Mouse (Mus musculus) intestine, postnatal 0 days (tissue): ENCODE measurements at regions not wholly inside any gene's neighbourhood (a gene's known extent, or its start where the extent isn't known, plus 50 kb on each side); places are given as distances from the start of the nearest gene placed in this dataset.
A peak's percentile ranks its signal among the peaks of the same experiment; 100 is the strongest.

Experiments used
- ATAC-seq: fragments of 200-750 bp; cut with Nextera tagmentation; 2 replicates; pipeline ENCODE4 v1.8.0; 2017; ENCODE audit warnings: mild to moderate bottlenecking, moderate TSS enrichment, moderate library complexity
- H3K27ac ChIP-seq: fragments of 300-500 bp; sonication (generic); 2 replicates; pipeline ENCODE4 v1.5.1; 2014; ENCODE audit warnings: mild to moderate bottlenecking, low read depth, low read length, moderate library complexity
- H3K27me3 ChIP-seq: fragments of 300-500 bp; sonication (generic); replicated peaks from 2 replicates; pipeline ENCODE4 v1.6.1; 2014; ENCODE audit warnings: low read length, mixed read lengths; ENCODE audit not compliant: control insufficient read depth, insufficient read depth
- H3K36me3 ChIP-seq: fragments of 300-500 bp; sonication (generic); 2 replicates; pipeline ENCODE4 v1.6.1; 2014; ENCODE audit warnings: mild to moderate bottlenecking, moderate library complexity; ENCODE audit not compliant: control insufficient read depth, insufficient read depth
- H3K4me1 ChIP-seq: fragments of 300-500 bp; sonication (generic); replicated peaks from 2 replicates; pipeline ENCODE4 v1.6.1; 2014; ENCODE audit warnings: antibody characterized with exemption, low read length, mixed read lengths; ENCODE audit not compliant: control insufficient read depth, insufficient read depth
- H3K4me2 ChIP-seq: fragments of 300-500 bp; sonication (generic); replicated peaks from 2 replicates; pipeline ENCODE4 v1.6.1; 2014; ENCODE audit warnings: low read depth, mild to moderate bottlenecking, moderate library complexity
- H3K4me3 ChIP-seq: fragments of 300-500 bp; sonication (generic); 2 replicates; pipeline ENCODE4 v1.5.1; 2014; ENCODE audit warnings: low read depth, low read length
- H3K9ac ChIP-seq: fragments of 300-500 bp; sonication (generic); 2 replicates; pipeline ENCODE4 v1.6.1; 2014; ENCODE audit warnings: mild to moderate bottlenecking, low read depth, low read length
- H3K9me3 ChIP-seq: fragments of 300-500 bp; sonication (generic); 2 replicates; pipeline ENCODE4 v1.6.1; 2016; ENCODE audit warnings: mixed run types; ENCODE audit not compliant: control insufficient read depth
- CTCF ChIP-seq: sonication (generic); IDR thresholded peaks from 2 replicates; pipeline ENCODE4 v1.5.1; 2016; ENCODE audit warnings: low read depth, mild to moderate bottlenecking, control low read depth, antibody characterized with exemption, moderate library complexity
- WGBS: fragments of 180-500 bp; shearing (Covaris S2); extraction: QIAGEN DNeasy Blood & Tissue Kit; methylation state at CpG from one replicate; pipeline ENCODE4 v1.1.7; 2014; 5-methylcytosine and 5-hydroxymethylcytosine counted together

GRCm38 (mm10) chrX:158920217-158920616 is 289.9 kb upstream of the Rps6ka3 start:
- H3K4me2 ChIP-seq: no peak overlapping the region
- 58% methylated on average over 3 of the region's 3 CpGs for WGBS
- no peak overlapping the region for H3K9ac ChIP-seq
- no peaks in the 10 kb centered on the region for H3K4me1 ChIP-seq
- 0 out of 2 replicates have a peak, but pooled peaks cover 13% of the 10 kb centered on the region for H3K27me3 ChIP-seq
- H3K27ac ChIP-seq: no peak overlapping the region
- no peak overlapping the region for H3K4me3 ChIP-seq
- ATAC-seq: no peak
- H3K9me3 ChIP-seq: no peaks in the 10 kb centered on the region
- H3K36me3 ChIP-seq: no peaks in the 10 kb centered on the region
- TF ChIP-seq CTCF: no peak

DNA sequence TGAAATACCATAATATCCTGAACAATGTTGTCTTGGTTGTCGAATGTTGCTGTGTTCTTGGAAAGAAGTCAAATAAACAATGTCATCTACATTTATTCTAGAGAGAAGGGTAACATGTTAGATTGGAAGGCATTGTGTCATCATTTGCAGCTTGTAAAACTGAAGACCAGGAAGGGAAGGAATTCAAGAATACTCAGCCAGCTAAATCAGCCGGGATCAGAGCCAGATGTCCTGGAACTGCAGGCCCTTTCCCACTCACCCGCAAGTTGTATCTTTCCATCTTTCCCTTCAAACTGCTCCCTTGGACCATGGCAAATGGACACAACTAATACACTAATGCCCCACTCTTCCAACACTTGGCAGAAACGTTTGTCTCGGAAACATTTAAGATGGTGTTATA is 288.7 kb upstream of the Rps6ka3 start:
- Histone ChIP-seq H3K4me3 (no peak overlapping the region), H3K4me2 (no peak overlapping the region), H3K27ac (no peak overlapping the region), H3K4me1 (no peaks in the 10 kb centered on the region), H3K27me3 (0 out of 2 replicates have a peak, but pooled peaks cover 13% of the 10 kb centered on the region), H3K9me3 (no peaks in the 10 kb centered on the region), H3K9ac (no peak overlapping the region), H3K36me3 (no peaks in the 10 kb centered on the region)
- no peak for ATAC-seq
- TF ChIP-seq CTCF: no peak
- WGBS: 66% methylated on average over 5 of the region's 5 CpGs

DNA sequence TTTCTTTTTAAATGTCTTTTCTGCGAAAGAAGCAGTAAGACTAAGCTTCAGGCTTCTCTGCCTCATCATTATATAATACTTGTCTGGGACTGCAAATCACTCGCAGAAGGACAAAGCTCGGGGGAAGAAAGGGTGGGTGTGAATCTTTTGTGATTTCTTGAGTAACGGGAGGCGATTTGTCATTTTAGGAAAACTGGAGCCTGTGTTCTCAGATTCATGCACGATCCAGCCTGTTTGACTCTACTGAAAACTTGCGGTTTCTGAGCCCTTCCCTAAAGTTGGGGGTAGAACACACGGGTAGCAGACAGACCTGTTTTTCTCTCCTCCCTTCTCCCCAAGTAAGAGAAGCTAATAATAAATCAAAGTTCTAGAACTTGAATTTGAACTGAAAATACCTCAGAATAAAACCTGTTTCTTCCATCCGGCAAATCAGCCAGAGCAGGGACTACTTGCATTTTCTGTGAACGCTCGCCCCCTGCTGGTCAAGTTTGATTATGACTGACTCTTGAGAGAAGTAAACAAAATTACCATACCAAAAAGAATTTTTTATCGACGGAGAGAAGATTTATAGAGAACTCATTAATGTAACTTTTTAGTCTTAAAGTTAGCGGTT is 288.2 kb upstream of the Rps6ka3 start:
- 34% methylated on average over 14 of the region's 14 CpGs for WGBS
- 0 out of 2 replicates have a peak, but pooled peaks cover 13% of the 10 kb centered on the region for H3K27me3 ChIP-seq

DNA sequence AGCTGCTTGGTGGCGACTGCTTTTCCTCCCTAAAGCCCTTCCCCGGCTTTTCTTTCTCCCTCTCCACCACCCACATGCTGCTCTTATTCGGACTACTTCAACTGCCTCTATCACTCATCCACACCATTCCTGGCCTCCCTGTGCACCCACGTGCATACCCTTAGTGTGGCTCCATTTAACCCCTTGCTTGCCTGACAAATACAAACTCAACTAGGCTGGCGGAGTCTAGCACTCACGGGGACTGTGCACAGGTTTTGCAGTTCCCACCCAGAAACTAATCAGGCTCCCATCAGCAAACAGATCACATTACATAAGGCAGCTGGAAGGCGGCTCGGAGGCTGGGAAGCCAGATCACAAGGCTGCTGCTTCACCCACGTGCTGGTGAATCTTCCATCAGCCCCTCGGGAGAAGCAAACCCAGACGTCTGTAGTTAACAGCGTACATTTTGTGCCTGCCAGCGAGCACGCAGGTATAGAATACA is 287.0 kb upstream of the Rps6ka3 start:
- H3K4me3 ChIP-seq: no peak overlapping the region
- H3K4me2 ChIP-seq: no peak overlapping the region
- no peaks in the 10 kb centered on the region for H3K36me3 ChIP-seq
- no peaks in the 10 kb centered on the region for H3K4me1 ChIP-seq
- 0 out of 2 replicates have a peak, but pooled peaks cover 13% of the 10 kb centered on the region for H3K27me3 ChIP-seq
- H3K9ac ChIP-seq: no peak overlapping the region
- no peak for ATAC-seq
- WGBS: 29% methylated on average over 14 of the region's 14 CpGs
- TF ChIP-seq CTCF: no peak
- H3K27ac ChIP-seq: no peak overlapping the region
- H3K9me3 ChIP-seq: no peaks in the 10 kb centered on the region

More for the DNA sequence above, 288.2 kb upstream of the Rps6ka3 start:
- no peaks in the 10 kb centered on the region for H3K36me3 ChIP-seq
- H3K27ac ChIP-seq: no peak overlapping the region
- peak; percentile 69 for TF ChIP-seq CTCF
- no peaks in the 10 kb centered on the region for H3K4me1 ChIP-seq
- no peak overlapping the region for H3K9ac ChIP-seq
- H3K4me2 ChIP-seq: peak overlapping the region; percentile 3; the same call in 1 of the 2 replicates
- ATAC-seq: no peak
- no peaks in the 10 kb centered on the region for H3K9me3 ChIP-seq
- no peak overlapping the region for H3K4me3 ChIP-seq

DNA sequence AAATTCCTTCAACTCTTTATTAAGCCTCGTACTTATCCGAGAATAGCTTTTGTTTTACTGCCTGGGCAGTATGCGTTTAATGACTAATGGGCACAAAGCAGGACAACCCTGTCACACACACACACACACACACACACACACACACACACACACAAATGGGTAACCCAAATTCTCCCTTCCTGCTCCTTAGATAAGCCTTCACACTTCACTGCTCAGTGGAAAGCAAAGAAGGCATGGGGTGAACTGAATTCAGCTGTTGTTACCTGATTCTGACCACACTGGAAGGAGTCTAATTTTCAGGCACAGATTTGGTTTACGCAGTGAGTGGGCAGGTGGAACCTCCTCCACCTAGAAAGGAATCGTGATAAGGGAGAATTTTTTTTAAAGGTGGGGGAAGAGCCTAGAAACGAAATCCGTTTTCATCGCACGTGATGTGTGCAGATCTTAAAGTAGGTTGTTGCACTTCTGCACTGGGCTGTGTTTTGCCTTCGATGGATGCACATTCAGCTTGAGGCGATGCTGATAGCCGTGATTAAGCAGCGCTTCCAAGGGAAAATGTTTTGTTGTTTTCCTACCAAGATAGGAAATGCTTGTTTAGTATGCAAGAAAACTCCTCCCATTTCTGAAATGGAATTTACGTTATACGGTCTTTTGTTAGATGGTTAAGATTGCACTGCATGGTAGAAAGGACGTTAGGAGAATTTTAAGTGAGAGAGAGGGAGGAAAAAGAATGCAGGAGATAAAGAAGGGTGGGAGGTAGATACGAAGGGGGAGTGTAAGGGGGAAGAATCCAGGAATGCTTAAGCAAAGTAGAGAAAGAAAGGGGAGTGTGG is 286.2 kb upstream of the Rps6ka3 start:
- Histone ChIP-seq H3K27me3 (0 out of 2 replicates have a peak, but pooled peaks cover 13% of the 10 kb centered on the region), H3K36me3 (no peaks in the 10 kb centered on the region), H3K4me2 (no peak overlapping the region), H3K27ac (no peak overlapping the region), H3K9me3 (no peaks in the 10 kb centered on the region), H3K4me1 (no peaks in the 10 kb centered on the region), H3K4me3 (no peak overlapping the region), H3K9ac (no peak overlapping the region)
- 33% methylated on average over 17 of the region's 17 CpGs for WGBS
- TF ChIP-seq CTCF: no peak
- no peak for ATAC-seq

DNA sequence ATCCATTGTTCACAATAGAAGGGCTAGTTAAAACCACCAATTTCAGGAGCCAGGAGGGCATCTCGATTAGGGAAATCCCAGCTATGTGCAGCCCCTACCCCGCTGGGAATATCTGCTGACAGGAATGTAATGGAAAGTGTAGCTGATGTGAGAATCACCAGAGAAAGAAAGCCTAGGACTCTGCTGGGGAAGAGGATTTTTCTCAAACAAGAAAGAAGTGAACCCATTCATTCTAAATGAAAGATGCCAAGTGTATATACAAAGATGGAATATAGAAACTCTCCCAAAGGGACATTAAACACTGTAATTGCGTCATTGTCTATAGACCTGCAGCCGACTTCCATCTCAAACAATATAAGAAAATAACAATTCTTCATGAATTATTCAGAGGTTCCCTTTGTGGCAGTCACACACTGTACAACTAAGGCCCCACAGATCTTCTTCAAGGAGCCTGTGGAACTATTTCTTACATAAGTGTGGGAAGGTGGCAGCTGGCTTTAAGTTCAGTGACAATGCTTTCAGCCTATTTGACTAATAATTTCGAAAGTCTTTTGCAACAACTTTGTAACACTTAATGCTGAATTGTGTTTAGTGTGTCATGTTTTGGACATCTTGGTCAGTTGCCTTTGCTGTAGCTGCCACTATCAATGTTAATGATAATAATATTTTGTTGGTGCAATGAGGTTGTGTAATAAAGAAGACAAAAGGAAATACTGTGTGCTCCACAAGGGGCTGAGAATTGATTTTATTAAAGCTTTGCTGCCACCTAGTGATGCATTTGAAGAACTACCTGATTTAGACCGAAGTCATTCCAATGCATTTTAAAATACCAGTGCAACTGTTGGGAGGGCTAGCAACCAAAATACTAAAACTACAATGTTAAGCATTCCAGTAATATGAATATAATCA is 285.4 kb upstream of the Rps6ka3 start:
- 39% methylated on average over 6 of the region's 6 CpGs for WGBS
- no peaks in the 10 kb centered on the region for H3K36me3 ChIP-seq
- H3K4me3 ChIP-seq: no peak overlapping the region
- no peak for ATAC-seq
- no peak overlapping the region for H3K9ac ChIP-seq
- no peak overlapping the region for H3K4me2 ChIP-seq
- 0 out of 2 replicates have a peak, but pooled peaks cover 13% of the 10 kb centered on the region for H3K27me3 ChIP-seq
- TF ChIP-seq CTCF: peak; percentile 66
- H3K4me1 ChIP-seq: no peaks in the 10 kb centered on the region
- H3K9me3 ChIP-seq: no peaks in the 10 kb centered on the region
- no peak overlapping the region for H3K27ac ChIP-seq
